Mouse (Mus musculus): ENCODE measurements around the gene Ncapd2.

- no peak for TF ChIP-seq GATA1 (IDR thresholded peaks at IDR 0.05; ENCODE audit: borderline replicate concordance, low read length)
- no peak for TF ChIP-seq FLI1 (IDR thresholded peaks at IDR 0.05; ENCODE audit: low read length)
Observed at GRCm38 (mm10) chr6:125236782-125237181, 45.3 kb upstream of the Ncapd2 start, which contains the start of gene Cd27.

Measured in megakaryocyte, embryonic 14.5 days (primary cell).